Mouse (Mus musculus) liver, embryonic 15.5 days (tissue): Measurements from ENCODE around the gene Ffar3. TPM values are rescaled to one million over a fixed set of nuclear protein-coding genes. Genes with fewer than 3 reads are reported as not detected.
"Not testable (repeated sequence)": the region's sequence is repeated elsewhere in the genome, so short reads cannot be mapped to it uniquely, and the experiment has no call there.

Source experiments
- ATAC-seq: fragments of 200-750 bp; cut with Nextera tagmentation; 2 replicates; pipeline ENCODE4 v1.8.0; 2017; ENCODE audit warnings: moderate number of reproducible peaks, mild to moderate bottlenecking, moderate library complexity; ENCODE audit not compliant: insufficient read depth
- H3K27ac ChIP-seq: fragments of 300-500 bp; sonication (generic); replicated peaks from 2 replicates; pipeline ENCODE4 v1.5.1; 2015; ENCODE audit warnings: mild to moderate bottlenecking, inconsistent platforms
- H3K27me3 ChIP-seq: fragments of 300-500 bp; sonication (generic); 2 replicates; pipeline ENCODE4 v1.6.1; 2015; ENCODE audit warnings: mild to moderate bottlenecking, inconsistent platforms
- H3K36me3 ChIP-seq: fragments of 300-500 bp; sonication (generic); replicated peaks from 2 replicates; pipeline ENCODE4 v1.6.1; 2015; ENCODE audit warnings: moderate library complexity, mild to moderate bottlenecking, inconsistent platforms
- H3K4me1 ChIP-seq: fragments of 300-500 bp; sonication (generic); replicated peaks from 2 replicates; pipeline ENCODE4 v1.6.1; 2015; ENCODE audit warnings: inconsistent platforms
- H3K4me2 ChIP-seq: fragments of 300-500 bp; sonication (generic); 2 replicates; pipeline ENCODE4 v1.6.1; 2015; ENCODE audit warnings: moderate library complexity, mild to moderate bottlenecking, inconsistent platforms
- H3K4me3 ChIP-seq: fragments of 300-500 bp; sonication (generic); replicated peaks from 2 replicates; pipeline ENCODE4 v1.5.1; 2015; ENCODE audit warnings: mild to moderate bottlenecking, inconsistent platforms
- H3K9ac ChIP-seq: fragments of 300-500 bp; sonication (generic); 2 replicates; pipeline ENCODE4 v1.6.1; 2015; ENCODE audit warnings: moderate library complexity, mild to moderate bottlenecking, inconsistent platforms
- H3K9me3 ChIP-seq: fragments of 300-500 bp; sonication (generic); replicated peaks from 2 replicates; pipeline ENCODE4 v1.6.1; 2016; ENCODE audit warnings: inconsistent platforms
- whole genome bisulfite sequencing: fragments of 180-500 bp; shearing (Covaris S2); methylation state at CpG from one replicate; pipeline ENCODE4 v1.1.7; 2015; ENCODE audit warnings: mixed read lengths; ENCODE audit not compliant: insufficient replicate concordance; 5-methylcytosine and 5-hydroxymethylcytosine counted together
- polyA plus RNA-seq: library from polyadenylated mRNA; unstranded; fragments of >200 nt; fragmentation: Nextera tagmentation; extraction: Ambion mirVana; gene quantifications from 2 replicates; pipeline ENCODE4 v1.2.1, GENCODE M21; 2015

The Ffar3 gene
- polyA plus RNA-seq, 1 experiment from 2014 or later: not detected

- H3K36me3 ChIP-seq: no peaks in the 10 kb centered on the region
- peaks cover 9% of the 10 kb centered on the region; the same call in 1 of the 2 replicates for H3K4me1 ChIP-seq
- no peak overlapping the region for H3K27ac ChIP-seq
- H3K9me3 ChIP-seq: no peaks in the 10 kb centered on the region
- H3K4me2 ChIP-seq: no peak overlapping the region
- 45% methylated on average over 7 of the region's 7 CpGs for WGBS
- no peak overlapping the region for H3K4me3 ChIP-seq
- no peak for ATAC-seq
- no peaks in the 10 kb centered on the region for H3K27me3 ChIP-seq
- H3K9ac ChIP-seq: no peak overlapping the region
These were observed 11.2 kb downstream of the Ffar3 start for GRCm38 (mm10) chr7:30844676-30845297.

GRCm38 (mm10) chr7:30842092-30842491, 13.9 kb downstream of the Ffar3 start:
- WGBS: 16% methylated on average over 5 of the region's 5 CpGs
- peaks cover 9% of the 10 kb centered on the region; the same call in 1 of the 2 replicates for H3K4me1 ChIP-seq
- no peak for ATAC-seq

GRCm38 (mm10) chr7:30841379-30841778, 14.6 kb downstream of the Ffar3 start:
- no peak overlapping the region for H3K9ac ChIP-seq
- no peak overlapping the region for H3K4me3 ChIP-seq
- no peak for ATAC-seq
- no peaks in the 10 kb centered on the region for H3K36me3 ChIP-seq
- H3K9me3 ChIP-seq: no peaks in the 10 kb centered on the region
- WGBS: 59% methylated on average over 4 of the region's 4 CpGs
- no peak overlapping the region for H3K27ac ChIP-seq
- peaks cover 9% of the 10 kb centered on the region; the same call in 1 of the 2 replicates for H3K4me1 ChIP-seq
- H3K4me2 ChIP-seq: no peak overlapping the region
- H3K27me3 ChIP-seq: no peaks in the 10 kb centered on the region

More at GRCm38 (mm10) chr7:30842092-30842491, 13.9 kb downstream of the Ffar3 start:
- H3K9ac ChIP-seq: no peak overlapping the region
- no peaks in the 10 kb centered on the region for H3K27me3 ChIP-seq
- no peaks in the 10 kb centered on the region for H3K9me3 ChIP-seq
- H3K4me3 ChIP-seq: no peak overlapping the region
- no peak overlapping the region for H3K4me2 ChIP-seq
- H3K27ac ChIP-seq: no peak overlapping the region
- H3K36me3 ChIP-seq: no peaks in the 10 kb centered on the region

- Histone ChIP-seq H3K36me3 (no peaks in the 10 kb centered on the region), H3K4me3 (no peak overlapping the region), H3K27ac (no peak overlapping the region), H3K27me3 (no peaks in the 10 kb centered on the region), H3K4me2 (no peak overlapping the region), H3K4me1 (peaks cover 9% of the 10 kb centered on the region; the same call in 1 of the 2 replicates), H3K9me3 (no peaks in the 10 kb centered on the region), H3K9ac (no peak overlapping the region)
- ATAC-seq: no peak
- 61% methylated on average over 3 of the region's 3 CpGs for WGBS
These were observed 15.7 kb downstream of the Ffar3 start for GRCm38 (mm10) chr7:30840306-30840705.

GRCm38 (mm10) chr7:30837277-30837676, 18.7 kb downstream of the Ffar3 start:
- no peak overlapping the region for H3K27ac ChIP-seq
- no peak for ATAC-seq
- no peak overlapping the region for H3K9ac ChIP-seq
- H3K36me3 ChIP-seq: no peaks in the 10 kb centered on the region
- no peaks in the 10 kb centered on the region for H3K9me3 ChIP-seq
- 0 out of 2 replicates have a peak, but pooled peaks cover 9% of the 10 kb centered on the region for H3K4me1 ChIP-seq
- H3K27me3 ChIP-seq: no peaks in the 10 kb centered on the region
- no peak overlapping the region for H3K4me3 ChIP-seq
- H3K4me2 ChIP-seq: no peak overlapping the region

- not testable (repeated sequence) for H3K27ac ChIP-seq, H3K9ac ChIP-seq, H3K27me3 ChIP-seq, H3K9me3 ChIP-seq, H3K4me1 ChIP-seq, H3K36me3 ChIP-seq, ATAC-seq, H3K4me3 ChIP-seq
- 0 out of 2 replicates have a peak overlapping the region, but pooled peaks have one; percentile 5 for H3K4me2 ChIP-seq
- WGBS: 17% methylated on average over 11 of the region's 11 CpGs
These were observed 23.3 kb downstream of the Ffar3 start for GRCm38 (mm10) chr7:30832684-30833083.

- no peaks in the 10 kb centered on the region for H3K36me3 ChIP-seq
- 0 out of 2 replicates have a peak overlapping the region, but pooled peaks have one; percentile 5 for H3K4me2 ChIP-seq
- no peak overlapping the region for H3K4me3 ChIP-seq
- H3K4me1 ChIP-seq: no peaks in the 10 kb centered on the region
- WGBS: 49% methylated on average over 17 of the region's 17 CpGs
- H3K9ac ChIP-seq: no peak overlapping the region
- no peaks in the 10 kb centered on the region for H3K27me3 ChIP-seq
- no peak overlapping the region for H3K27ac ChIP-seq
- ATAC-seq: no peak
- H3K9me3 ChIP-seq: no peaks in the 10 kb centered on the region
These were observed 23.7 kb downstream of the Ffar3 start for GRCm38 (mm10) chr7:30832261-30832660.

- no peak overlapping the region for H3K4me3 ChIP-seq
- H3K4me1 ChIP-seq: peaks cover 1% of the 10 kb centered on the region; the same call in 1 of the 2 replicates
- no peak overlapping the region for H3K27ac ChIP-seq
- no peaks in the 10 kb centered on the region for H3K36me3 ChIP-seq
- WGBS: 37% methylated on average over 3 of the region's 3 CpGs
- no peaks in the 10 kb centered on the region for H3K9me3 ChIP-seq
- H3K27me3 ChIP-seq: no peaks in the 10 kb centered on the region
- H3K9ac ChIP-seq: no peak overlapping the region
- ATAC-seq: no peak
- H3K4me2 ChIP-seq: no peak overlapping the region
These were observed 26.6 kb downstream of the Ffar3 start for GRCm38 (mm10) chr7:30829428-30829827.

GRCm38 (mm10) chr7:30828871-30829270, 27.1 kb downstream of the Ffar3 start:
- not testable (repeated sequence) for H3K36me3 ChIP-seq, H3K9me3 ChIP-seq, H3K4me2 ChIP-seq, H3K4me3 ChIP-seq, H3K27ac ChIP-seq, H3K27me3 ChIP-seq, H3K4me1 ChIP-seq, ATAC-seq, H3K9ac ChIP-seq

GRCm38 (mm10) chr7:30826660-30827059, 29.3 kb downstream of the Ffar3 start:
- no peak for ATAC-seq
- Histone ChIP-seq H3K4me1 (peaks cover 4% of the 10 kb centered on the region; the same call in 1 of the 2 replicates), H3K9me3 (no peaks in the 10 kb centered on the region), H3K9ac (no peak overlapping the region), H3K4me3 (no peak overlapping the region), H3K27me3 (no peaks in the 10 kb centered on the region), H3K4me2 (no peak overlapping the region), H3K27ac (no peak overlapping the region), H3K36me3 (no peaks in the 10 kb centered on the region)
- WGBS: 66% methylated on average over 10 of the region's 10 CpGs

GRCm38 (mm10) chr7:30824306-30824705, 31.7 kb downstream of the Ffar3 start:
- H3K27ac ChIP-seq: no peak overlapping the region
- ATAC-seq: no peak

GRCm38 (mm10) chr7:30823675-30824074, 32.3 kb downstream of the Ffar3 start, which contains the start of gene Ffar2:
Gene Ffar2, minus strand, starts transcription at chr7:30823775.
- Histone ChIP-seq H3K9me3 (no peaks in the 10 kb centered on the region), H3K27ac (no peak within 1 kb of the TSS), H3K4me1 (peaks cover 21% of the 10 kb centered on the region), H3K4me3 (no peak within 1 kb of the TSS), H3K4me2 (no peak within 1 kb of the TSS), H3K27me3 (no peaks in the 10 kb centered on the region), H3K36me3 (no peaks in the 10 kb centered on the region), H3K9ac (no peak within 1 kb of the TSS)
- 71% methylated on average over 18 of the region's 18 CpGs for WGBS
- no peak for ATAC-seq

More at GRCm38 (mm10) chr7:30824306-30824705, 31.7 kb downstream of the Ffar3 start:
- H3K4me2 ChIP-seq: no peak overlapping the region
- WGBS: 72% methylated on average over 3 of the region's 3 CpGs
- no peak overlapping the region for H3K4me3 ChIP-seq
- H3K4me1 ChIP-seq: peaks cover 19% of the 10 kb centered on the region
- no peak overlapping the region for H3K9ac ChIP-seq
- no peaks in the 10 kb centered on the region for H3K27me3 ChIP-seq
- H3K36me3 ChIP-seq: no peaks in the 10 kb centered on the region
- no peaks in the 10 kb centered on the region for H3K9me3 ChIP-seq
